Mouse (Mus musculus) right cerebral cortex, postnatal 36 days (tissue): ENCODE data around the gene Ypel2.

Source experiments
- DNase-seq, 2 experiments: peaks; one replicate each; pipeline ENCODE4 v3.0.0; 2022; ENCODE audit warnings: low spot score in 2 of 2, mixed read lengths in 1 of 2

Ypel2 gene

GRCm38 (mm10) chr11:86962362-86962761, 31.1 kb downstream of the Ypel2 start:
- DNase-seq: no peak

GRCm38 (mm10) chr11:86961510-86962303, 31.8 kb downstream of the Ypel2 start:
- no peak for DNase-seq

GRCm38 (mm10) chr11:86960331-86960730, 33.2 kb downstream of the Ypel2 start:
- no peak for DNase-seq

- DNase-seq: no peak
These were observed 34.5 kb downstream of the Ypel2 start for GRCm38 (mm10) chr11:86958721-86959675.

GRCm38 (mm10) chr11:86958182-86958581, 35.3 kb downstream of the Ypel2 start:
- DNase-seq: no peak

GRCm38 (mm10) chr11:86956363-86956762, 37.1 kb downstream of the Ypel2 start:
- DNase-seq: no peak

GRCm38 (mm10) chr11:86954616-86955270, 38.8 kb downstream of the Ypel2 start:
- no peak for DNase-seq

- DNase-seq: no peak
These were observed 40.4 kb downstream of the Ypel2 start for GRCm38 (mm10) chr11:86953096-86953495.

- no peak for DNase-seq
These were observed 40.8 kb downstream of the Ypel2 start for GRCm38 (mm10) chr11:86952659-86953058.

- DNase-seq: no peak
These were observed 41.8 kb downstream of the Ypel2 start for GRCm38 (mm10) chr11:86951672-86952071.

GRCm38 (mm10) chr11:86950491-86950890, 43.0 kb downstream of the Ypel2 start:
- DNase-seq: no peak

GRCm38 (mm10) chr11:86949951-86950441, 43.5 kb downstream of the Ypel2 start:
- no peak for DNase-seq

- DNase-seq: no peak
These were observed 46.8 kb downstream of the Ypel2 start for GRCm38 (mm10) chr11:86946644-86947195.

GRCm38 (mm10) chr11:86945933-86946332, 47.6 kb downstream of the Ypel2 start:
- DNase-seq: no peak

- no peak for DNase-seq
These were observed 48.4 kb downstream of the Ypel2 start for GRCm38 (mm10) chr11:86945058-86945457.

GRCm38 (mm10) chr11:86944539-86944938, 49.0 kb downstream of the Ypel2 start:
- DNase-seq: peak; percentile 70 to 83

- no peak for DNase-seq
These were observed 51.6 kb downstream of the Ypel2 start for GRCm38 (mm10) chr11:86941904-86942303.

GRCm38 (mm10) chr11:86939503-86939902, 54.0 kb downstream of the Ypel2 start:
- DNase-seq: no peak

GRCm38 (mm10) chr11:86938551-86938950, 55.0 kb downstream of the Ypel2 start:
- no peak for DNase-seq

- DNase-seq: no peak
These were observed 55.4 kb downstream of the Ypel2 start for GRCm38 (mm10) chr11:86938108-86938507.

- DNase-seq: no peak
These were observed 56.6 kb downstream of the Ypel2 start for GRCm38 (mm10) chr11:86936938-86937337.

- no peak for DNase-seq
These were observed 58.6 kb downstream of the Ypel2 start for GRCm38 (mm10) chr11:86934895-86935294.
